Mouse (Mus musculus): ENCODE results near the gene Gm4312. TPM values are rescaled to one million over a fixed set of nuclear protein-coding genes. Genes with fewer than 3 reads are reported as not detected.
"Not testable (repeated sequence)": the region's sequence is repeated elsewhere in the genome, so short reads cannot be mapped to it uniquely, and the experiment has no call there.

The Gm4312 gene
- not detected in 2 replicates for polyA plus RNA-seq (2016; fragmentation: Nextera tagmentation; extraction: Ambion mirVana)

GRCm38 (mm10) chr10:100382460-100382859 is at the start of gene Gm4312:
Gm4312 (minus strand) TSS chr10:100382560.
- not testable (repeated sequence) for H3K27ac ChIP-seq (replicated peaks); H3K27me3 ChIP-seq; H3K4me3 ChIP-seq; H3K4me2 ChIP-seq (replicated peaks); H3K4me1 ChIP-seq; H3K9me3 ChIP-seq; H3K36me3 ChIP-seq; ATAC-seq (ENCODE audit: low FRiP score, low read depth); H3K9ac ChIP-seq (replicated peaks)
- WGBS: no CpG with 5 or more reads among the region's 2 CpGs

GRCm38 (mm10) chr10:100427592-100427991 is 45.2 kb upstream of the Gm4312 start:
- WGBS: 91% methylated on average over 2 of the region's 2 CpGs
- Histone ChIP-seq H3K27me3 (no peaks in the 10 kb centered on the region), H3K4me1 (no peaks in the 10 kb centered on the region), H3K9me3 (no peaks in the 10 kb centered on the region), H3K4me2 (replicated peaks) (no peak overlapping the region), H3K4me3 (no peak overlapping the region), H3K9ac (replicated peaks) (no peak overlapping the region), H3K36me3 (no peaks in the 10 kb centered on the region), H3K27ac (replicated peaks) (no peak overlapping the region)
- ATAC-seq (ENCODE audit: low FRiP score, low read depth): no peak

GRCm38 (mm10) chr10:100415566-100415965 is 33.2 kb upstream of the Gm4312 start:
- no peaks in the 10 kb centered on the region for H3K9me3 ChIP-seq
- H3K27me3 ChIP-seq: no peaks in the 10 kb centered on the region
- no peak overlapping the region for H3K9ac ChIP-seq (replicated peaks)
- no peak overlapping the region for H3K27ac ChIP-seq (replicated peaks)
- 86% methylated on average over 7 of the region's 7 CpGs for WGBS
- ATAC-seq (ENCODE audit: low FRiP score, low read depth): no peak
- H3K36me3 ChIP-seq: no peaks in the 10 kb centered on the region
- H3K4me3 ChIP-seq: no peak overlapping the region
- H3K4me2 ChIP-seq (replicated peaks): no peak overlapping the region
- no peaks in the 10 kb centered on the region for H3K4me1 ChIP-seq

GRCm38 (mm10) chr10:100402301-100402700 is 19.9 kb upstream of the Gm4312 start:
- H3K27ac ChIP-seq (replicated peaks); H3K4me1 ChIP-seq; H3K4me2 ChIP-seq (replicated peaks); H3K9me3 ChIP-seq; H3K36me3 ChIP-seq; H3K27me3 ChIP-seq; H3K9ac ChIP-seq (replicated peaks); ATAC-seq (ENCODE audit: low FRiP score, low read depth); H3K4me3 ChIP-seq: not testable (repeated sequence)
- WGBS: 89% methylated on average over 6 of the region's 6 CpGs

- H3K36me3 ChIP-seq; H3K9me3 ChIP-seq; H3K4me2 ChIP-seq (replicated peaks); ATAC-seq (ENCODE audit: low FRiP score, low read depth); H3K27ac ChIP-seq (replicated peaks); H3K4me1 ChIP-seq; H3K4me3 ChIP-seq; H3K9ac ChIP-seq (replicated peaks); H3K27me3 ChIP-seq: not testable (repeated sequence)
- WGBS: no CpG with 5 or more reads among the region's 3 CpGs
These were observed 21.3 kb downstream of the Gm4312 start, which contains the start of gene Gm4307 for GRCm38 (mm10) chr10:100361038-100361437. Gm4307 (plus strand) TSS chr10:100361338.

GRCm38 (mm10) chr10:100356841-100357240 is 25.5 kb downstream of the Gm4312 start:
- H3K27me3 ChIP-seq; H3K36me3 ChIP-seq; ATAC-seq (ENCODE audit: low FRiP score, low read depth); H3K4me3 ChIP-seq; H3K9me3 ChIP-seq; H3K4me2 ChIP-seq (replicated peaks); H3K9ac ChIP-seq (replicated peaks); H3K4me1 ChIP-seq; H3K27ac ChIP-seq (replicated peaks): not testable (repeated sequence)
- 82% methylated on average over 2 of the region's 2 CpGs for WGBS

- not testable (repeated sequence) for H3K9ac ChIP-seq (replicated peaks); H3K36me3 ChIP-seq; H3K4me3 ChIP-seq; H3K9me3 ChIP-seq; H3K27me3 ChIP-seq; ATAC-seq (ENCODE audit: low FRiP score, low read depth); H3K27ac ChIP-seq (replicated peaks); H3K4me2 ChIP-seq (replicated peaks); H3K4me1 ChIP-seq
- no CpG with 5 or more reads among the region's 3 CpGs for WGBS
These were observed 31.6 kb downstream of the Gm4312 start, which contains the start of gene Gm4305 for GRCm38 (mm10) chr10:100350793-100351192. Gm4305 (plus strand) TSS chr10:100351093.

- H3K27me3 ChIP-seq; H3K27ac ChIP-seq (replicated peaks); H3K9me3 ChIP-seq; H3K36me3 ChIP-seq; H3K4me3 ChIP-seq; H3K4me1 ChIP-seq; H3K9ac ChIP-seq (replicated peaks); ATAC-seq (ENCODE audit: low FRiP score, low read depth); H3K4me2 ChIP-seq (replicated peaks): not testable (repeated sequence)
- no CpG with 5 or more reads among the region's 3 CpGs for WGBS
These were observed 36.7 kb downstream of the Gm4312 start, which contains the start of gene Gm4303 for GRCm38 (mm10) chr10:100345672-100346071. Gm4303 (plus strand) TSS chr10:100345972.

- not testable (repeated sequence) for H3K27me3 ChIP-seq; H3K36me3 ChIP-seq; H3K9me3 ChIP-seq; H3K27ac ChIP-seq (replicated peaks); H3K4me1 ChIP-seq; H3K4me2 ChIP-seq (replicated peaks); H3K4me3 ChIP-seq; ATAC-seq (ENCODE audit: low FRiP score, low read depth); H3K9ac ChIP-seq (replicated peaks)
- no CpG with 5 or more reads among the region's 3 CpGs for WGBS
These were observed 41.8 kb downstream of the Gm4312 start, which contains the start of gene Gm4302 for GRCm38 (mm10) chr10:100340536-100340935. Gm4302 (plus strand) TSS chr10:100340836.

- not testable (repeated sequence) for H3K9ac ChIP-seq (replicated peaks); H3K27me3 ChIP-seq; H3K4me2 ChIP-seq (replicated peaks); H3K4me3 ChIP-seq; H3K9me3 ChIP-seq; H3K27ac ChIP-seq (replicated peaks); H3K36me3 ChIP-seq; H3K4me1 ChIP-seq; ATAC-seq (ENCODE audit: low FRiP score, low read depth)
- no CpG with 5 or more reads among the region's 2 CpGs for WGBS
These were observed 47.0 kb downstream of the Gm4312 start, which contains the start of gene Gm4301 for GRCm38 (mm10) chr10:100335376-100335775. Gm4301 (plus strand) TSS chr10:100335676.

Other genes with a start within 250 kb of the Gm4312 start
- gene Gm4301, start 46.9 kb downstream of the Gm4312 start, polyA plus RNA-seq (2016; fragmentation: Nextera tagmentation; extraction: Ambion mirVana): not detected in 2 replicates
- gene Gm4302, start 41.7 kb downstream of the Gm4312 start, polyA plus RNA-seq (2016; fragmentation: Nextera tagmentation; extraction: Ambion mirVana): not detected in 2 replicates
- gene Gm4303, start 36.6 kb downstream of the Gm4312 start, polyA plus RNA-seq (2016; fragmentation: Nextera tagmentation; extraction: Ambion mirVana): not detected in 2 replicates
- gene Gm4305, start 31.5 kb downstream of the Gm4312 start, polyA plus RNA-seq (2016; fragmentation: Nextera tagmentation; extraction: Ambion mirVana): not detected in 2 replicates
- not detected in 2 replicates for gene Gm4307, start 21.2 kb downstream of the Gm4312 start, polyA plus RNA-seq (2016; fragmentation: Nextera tagmentation; extraction: Ambion mirVana)
- 17.2 and 19.2 TPM in 2 replicates for gene Tmtc3, start 104.8 kb upstream of the Gm4312 start, polyA plus RNA-seq (2016; fragmentation: Nextera tagmentation; extraction: Ambion mirVana)
- 8.1 and 8.8 TPM in 2 replicates for gene Cep290, start 105.0 kb upstream of the Gm4312 start, polyA plus RNA-seq (2016; fragmentation: Nextera tagmentation; extraction: Ambion mirVana)
- 10.5 and 12.7 TPM in 2 replicates for gene 4930430F08Rik, start 207.9 kb upstream of the Gm4312 start, polyA plus RNA-seq (2016; fragmentation: Nextera tagmentation; extraction: Ambion mirVana)
- gene 1700017N19Rik, start 207.9 kb upstream of the Gm4312 start, polyA plus RNA-seq (2016; fragmentation: Nextera tagmentation; extraction: Ambion mirVana): not detected in 2 replicates